39 mouse cellular contexts compared by ENCODE assay signal in the genomic region with DNA sequence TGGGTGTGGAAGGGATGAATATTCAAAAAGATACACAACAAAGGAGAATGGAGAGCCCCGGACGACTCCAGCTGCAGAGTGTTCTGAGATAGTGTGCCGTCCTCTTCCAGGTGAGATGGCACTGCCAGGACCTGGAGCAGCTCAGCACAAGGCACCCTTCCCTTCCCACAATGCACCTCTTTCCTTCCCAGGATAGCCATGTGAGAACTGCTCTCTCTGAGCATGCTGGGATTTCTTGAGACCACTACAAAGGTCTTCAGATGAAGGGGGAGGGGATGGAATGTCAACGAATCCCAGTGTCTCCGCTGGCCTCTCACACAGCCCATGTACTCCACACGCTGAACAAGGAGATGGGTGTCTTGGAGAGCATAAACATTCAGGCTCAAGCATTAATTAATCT. TPM values are rescaled to one million over a fixed set of nuclear protein-coding genes. Genes with fewer than 3 reads are reported as not detected.
"Had no signal": no experiment of that assay in that cellular context is flagged by ENCODE, and none has a peak within 500 bp of the region (broad histone marks: within the 10 kb centered on the region; RNA-seq: fewer than 3 reads in every experiment).

No protein-coding gene starts in this region.

- DNase-seq: gastrocnemius, adult 2 months; gastrocnemius, postnatal 10 days; gastrocnemius, postnatal 25 days; heart, adult 18-20 months; heart, postnatal 10 days; heart, postnatal 4 days; kidney, adult 18-20 months; kidney, adult 8-10 months; kidney, postnatal 14 days; kidney, postnatal 36 days; layer of hippocampus, adult 9-11 months; layer of hippocampus, postnatal 36 days; left cerebral cortex, postnatal 4 days had no signal

- H3K4me2 ChIP-seq: heart, embryonic 12.5 days; hindbrain, embryonic 12.5 days; hindbrain, embryonic 14.5 days; intestine, embryonic 15.5 days; limb, embryonic 13.5 days; limb, embryonic 15.5 days; liver, embryonic 12.5 days had no signal

- H3K4me3 ChIP-seq: gastrocnemius, adult 2 months; heart, embryonic 10.5 days; heart, embryonic 12.5 days; hindbrain, embryonic 10.5 days; hindbrain, embryonic 12.5 days; intestine, embryonic 15.5 days; limb, embryonic 13.5 days; limb, embryonic 15.5 days; liver, embryonic 12.5 days had no signal

- H3K27ac ChIP-seq: gastrocnemius, adult 2 months; heart, embryonic 10.5 days; hindbrain, embryonic 10.5 days; hindbrain, embryonic 12.5 days; hindbrain, embryonic 14.5 days; intestine, embryonic 15.5 days; kidney, postnatal 0 days; limb, embryonic 13.5 days; limb, embryonic 15.5 days; liver, embryonic 12.5 days had no signal

- H3K27me3 ChIP-seq: heart, embryonic 12.5 days; hindbrain, embryonic 12.5 days; intestine, embryonic 15.5 days; limb, embryonic 15.5 days; liver, embryonic 12.5 days had no signal

- H3K9me3 ChIP-seq: heart, embryonic 10.5 days; heart, embryonic 12.5 days; hindbrain, embryonic 10.5 days; hindbrain, embryonic 12.5 days; intestine, embryonic 15.5 days; limb, embryonic 13.5 days; limb, embryonic 15.5 days; liver, embryonic 12.5 days had no signal

- H3K9ac ChIP-seq: heart, embryonic 12.5 days; hindbrain, embryonic 12.5 days; hindbrain, embryonic 14.5 days; intestine, embryonic 15.5 days; limb, embryonic 13.5 days; limb, embryonic 15.5 days; liver, embryonic 12.5 days had no signal

- H3K4me1 ChIP-seq: hindbrain, embryonic 12.5 days; intestine, embryonic 15.5 days; limb, embryonic 13.5 days; limb, embryonic 15.5 days had no signal

- ATAC-seq: hindbrain, embryonic 16.5 days; inflammation-experienced regulatory T-cells, adult 6 months; intestine, embryonic 15.5 days; intestine, postnatal 0 days; liver, embryonic 12.5 days had no signal

- H3K36me3 ChIP-seq: heart, embryonic 10.5 days; heart, embryonic 12.5 days; hindbrain, embryonic 10.5 days; hindbrain, embryonic 12.5 days; intestine, embryonic 15.5 days; limb, embryonic 13.5 days; limb, embryonic 15.5 days; liver, embryonic 12.5 days had no signal

RNA-seq across cellular contexts. Expression of a gene that starts 55.8 kb away (rescaled TPM):
- total RNA-seq: granulocyte monocyte progenitor cell, adult 5-6 weeks had no signal

RNA-seq across cellular contexts. Expression of a gene that starts 59.9 kb away (rescaled TPM):
- total RNA-seq: gastrocnemius, adult 2 months; gastrocnemius, postnatal 10 days; gastrocnemius, postnatal 25 days; gastrocnemius, postnatal 4 days; granulocyte monocyte progenitor cell, adult 5-6 weeks; heart, adult 8-10 months; heart, postnatal 10 days; heart, postnatal 25 days; layer of hippocampus, adult 18-20 months; left cerebral cortex, adult 18-20 months; left cerebral cortex, postnatal 25 days; liver, adult 2 months had no signal
- polyA plus RNA-seq: heart, embryonic 10.5 days; heart, embryonic 12.5 days; heart, embryonic 14.5 days; heart, embryonic 16.5 days; hindbrain, embryonic 10.5 days; hindbrain, embryonic 12.5 days; hindbrain, embryonic 14.5 days; hindbrain, embryonic 16.5 days; inflammation-experienced regulatory T-cells, adult 6 months; intestine, embryonic 15.5 days; intestine, postnatal 0 days; kidney, embryonic 14.5 days; kidney, postnatal 0 days; large intestine, adult 2 months; limb, embryonic 11.5 days; limb, embryonic 13.5 days; limb, embryonic 15.5 days; liver, adult 2 months; liver, embryonic 12.5 days had no signal
